Mouse (Mus musculus) forebrain, embryonic 11.5 days (tissue): Measurements from ENCODE around the gene Gm20388. TPM values are rescaled to one million over a fixed set of nuclear protein-coding genes. Genes with fewer than 3 reads are reported as not detected.
"Not testable (repeated sequence)": the region's sequence is repeated elsewhere in the genome, so short reads cannot be mapped to it uniquely, and the experiment has no call there.

Source experiments
- ATAC-seq: fragments of 200-750 bp; cut with Nextera tagmentation; replicated peaks from 2 replicates; pipeline ENCODE4 v1.8.0; 2017; ENCODE audit warnings: moderate TSS enrichment; ENCODE audit not compliant: low FRiP score
- DNase-seq: peaks from one replicate; pipeline ENCODE4 v3.0.0-alpha.2; 2017; ENCODE audit warnings: low spot score
- H3K27ac ChIP-seq: fragments of 300-500 bp; sonication (generic); 2 replicates; pipeline ENCODE4 v1.5.1; 2014; ENCODE audit warnings: low read depth, low read length
- H3K27me3 ChIP-seq: fragments of 300-500 bp; sonication (generic); 2 replicates; pipeline ENCODE4 v1.6.1; 2014; ENCODE audit warnings: mild to moderate bottlenecking, low read length, mixed read lengths; ENCODE audit not compliant: control insufficient read depth, insufficient read depth
- H3K36me3 ChIP-seq: fragments of 300-500 bp; sonication (generic); 2 replicates; pipeline ENCODE4 v1.6.1; 2014; ENCODE audit warnings: mild to moderate bottlenecking, low read length, moderate library complexity, mixed read lengths; ENCODE audit not compliant: control insufficient read depth, insufficient read depth
- H3K4me1 ChIP-seq: fragments of 300-500 bp; sonication (generic); replicated peaks from 2 replicates; pipeline ENCODE4 v1.6.1; 2014; ENCODE audit warnings: low read length, mixed read lengths; ENCODE audit not compliant: control insufficient read depth, insufficient read depth
- H3K4me2 ChIP-seq: fragments of 300-500 bp; sonication (generic); 2 replicates; pipeline ENCODE4 v1.6.1; 2014; ENCODE audit warnings: low read depth, mild to moderate bottlenecking, low read length, moderate library complexity, mixed read lengths; ENCODE audit not compliant: severe bottlenecking
- H3K4me3 ChIP-seq: fragments of 300-500 bp; sonication (generic); 2 replicates; pipeline ENCODE4 v1.5.1; 2014; ENCODE audit warnings: low read depth, low read length
- H3K9ac ChIP-seq: fragments of 300-500 bp; sonication (generic); 2 replicates; pipeline ENCODE4 v1.6.1; 2014; ENCODE audit warnings: low read length
- H3K9me3 ChIP-seq: fragments of 300-500 bp; sonication (generic); 2 replicates; pipeline ENCODE4 v1.6.1; 2016; ENCODE audit warnings: low read length, mixed read lengths; ENCODE audit not compliant: control insufficient read depth
- WGBS: fragments of 180-500 bp; shearing (Covaris S2); extraction: QIAGEN DNeasy Blood & Tissue Kit; methylation state at CpG from one replicate; pipeline ENCODE4 v1.1.7; 2014; 5-methylcytosine and 5-hydroxymethylcytosine counted together
- polyA plus RNA-seq: library from polyadenylated mRNA; unstranded; fragments of >200 nt; fragmentation: Nextera tagmentation; extraction: Ambion mirVana; gene quantifications from 2 replicates; pipeline ENCODE4 v1.2.1, GENCODE M21; 2014

The Gm20388 gene
- polyA plus RNA-seq, 1 experiment from 2014 or later: not detected

GRCm38 (mm10) chr8:120800308-120800865, 889.7 kb downstream of the Gm20388 start:
- no peak overlapping the region; the same call in 1 of the 2 replicates for H3K9ac ChIP-seq
- no peak overlapping the region for H3K4me3 ChIP-seq
- no peaks in the 10 kb centered on the region for H3K4me1 ChIP-seq
- ATAC-seq (no peak), DNase-seq (peak; percentile 83)
- H3K9me3 ChIP-seq: no peaks in the 10 kb centered on the region
- no peaks in the 10 kb centered on the region for H3K36me3 ChIP-seq
- H3K27ac ChIP-seq: no peak overlapping the region
- WGBS: 6% methylated on average over 17 of the region's 17 CpGs
- H3K27me3 ChIP-seq: no peaks in the 10 kb centered on the region; the same call in 1 of the 2 replicates
- H3K4me2 ChIP-seq: peak overlapping the region; percentile 18; the same call in 1 of the 2 replicates

GRCm38 (mm10) chr8:120803661-120804375, 893.2 kb downstream of the Gm20388 start:
- not testable (repeated sequence) for H3K36me3 ChIP-seq, H3K4me2 ChIP-seq, H3K4me1 ChIP-seq, H3K27ac ChIP-seq, DNase-seq, H3K9ac ChIP-seq, ATAC-seq, H3K4me3 ChIP-seq, H3K9me3 ChIP-seq, H3K27me3 ChIP-seq
- 48% methylated on average over 6 of the region's 6 CpGs for WGBS

- Histone ChIP-seq H3K4me2 (no peak overlapping the region), H3K9me3 (no peaks in the 10 kb centered on the region), H3K4me3 (no peak overlapping the region), H3K27ac (no peak overlapping the region), H3K36me3 (no peaks in the 10 kb centered on the region), H3K9ac (no peak overlapping the region), H3K27me3 (no peaks in the 10 kb centered on the region; the same call in 1 of the 2 replicates), H3K4me1 (no peaks in the 10 kb centered on the region)
- WGBS: 79% methylated on average over 3 of the region's 3 CpGs
- ATAC-seq (no peak), DNase-seq (no peak)
Observed at GRCm38 (mm10) chr8:120804741-120805140, 894.1 kb downstream of the Gm20388 start.

- H3K4me3 ChIP-seq: no peak overlapping the region
- no peaks in the 10 kb centered on the region for H3K9me3 ChIP-seq
- H3K9ac ChIP-seq: no peak overlapping the region
- H3K4me1 ChIP-seq: no peaks in the 10 kb centered on the region
- H3K36me3 ChIP-seq: no peaks in the 10 kb centered on the region
- WGBS: 68% methylated on average over 12 of the region's 12 CpGs
- H3K27me3 ChIP-seq: no peaks in the 10 kb centered on the region
- ATAC-seq (no peak), DNase-seq (no peak)
- no peak overlapping the region for H3K27ac ChIP-seq
- H3K4me2 ChIP-seq: no peak overlapping the region
Observed at GRCm38 (mm10) chr8:120806780-120807264, 896.2 kb downstream of the Gm20388 start.

- Histone ChIP-seq H3K9me3 (no peaks in the 10 kb centered on the region), H3K9ac (no peak overlapping the region), H3K4me2 (no peak overlapping the region), H3K4me1 (no peaks in the 10 kb centered on the region), H3K4me3 (no peak overlapping the region), H3K36me3 (no peaks in the 10 kb centered on the region), H3K27ac (no peak overlapping the region), H3K27me3 (no peaks in the 10 kb centered on the region)
- 50% methylated on average over 6 of the region's 6 CpGs for WGBS
- DNase-seq (no peak), ATAC-seq (no peak)
Observed at GRCm38 (mm10) chr8:120807719-120808118, 897.1 kb downstream of the Gm20388 start.

- no peak overlapping the region for H3K9ac ChIP-seq
Observed at GRCm38 (mm10) chr8:120809050-120809449, 898.4 kb downstream of the Gm20388 start.

GRCm38 (mm10) chr8:120811953-120812352, 901.3 kb downstream of the Gm20388 start:
- DNase-seq: no peak
- ATAC-seq: no peak
- Histone ChIP-seq H3K9me3 (no peaks in the 10 kb centered on the region), H3K4me2 (no peak overlapping the region), H3K4me1 (no peaks in the 10 kb centered on the region), H3K27ac (no peak overlapping the region), H3K4me3 (no peak overlapping the region), H3K9ac (no peak overlapping the region), H3K27me3 (no peaks in the 10 kb centered on the region), H3K36me3 (no peaks in the 10 kb centered on the region)
- 76% methylated on average over 2 of the region's 2 CpGs for WGBS

More at GRCm38 (mm10) chr8:120809050-120809449, 898.4 kb downstream of the Gm20388 start:
- 64% methylated on average over 7 of the region's 7 CpGs for WGBS
- H3K4me2 ChIP-seq: no peak overlapping the region
- no peaks in the 10 kb centered on the region for H3K4me1 ChIP-seq
- H3K4me3 ChIP-seq: no peak overlapping the region
- no peak for ATAC-seq
- no peaks in the 10 kb centered on the region for H3K36me3 ChIP-seq
- H3K27me3 ChIP-seq: no peaks in the 10 kb centered on the region
- DNase-seq: no peak
- no peak overlapping the region for H3K27ac ChIP-seq
- no peaks in the 10 kb centered on the region for H3K9me3 ChIP-seq

- DNase-seq: no peak
- H3K4me3 ChIP-seq: no peak overlapping the region
- H3K27me3 ChIP-seq: no peaks in the 10 kb centered on the region
- H3K9ac ChIP-seq: no peak overlapping the region
- H3K27ac ChIP-seq: no peak overlapping the region
- no peak overlapping the region for H3K4me2 ChIP-seq
- H3K4me1 ChIP-seq: no peaks in the 10 kb centered on the region
- no peaks in the 10 kb centered on the region for H3K9me3 ChIP-seq
- H3K36me3 ChIP-seq: no peaks in the 10 kb centered on the region
- WGBS: 80% methylated on average over 2 of the region's 2 CpGs
- ATAC-seq: no peak
Observed at GRCm38 (mm10) chr8:120813028-120813427, 902.4 kb downstream of the Gm20388 start.
